Mouse (Mus musculus): ENCODE measurements around the gene Apoa5. TPM values are rescaled to one million over a fixed set of nuclear protein-coding genes. Genes with fewer than 3 reads are reported as not detected.

Gene Apoa5
- total RNA-seq (2021), result not detected

- intact Hi-C loops (cut with DNase I), result no loop called here
- no peak for DNase-seq (ENCODE audit: extremely low spot score in 1 of 2, low spot score in 2 of 2)
These were observed at the start of gene Apoa5 for GRCm38 (mm10) chr9:46268343-46268873. Apoa5 (plus strand) TSS chr9:46268633.

- peak in 1 of 2 experiments; percentile 63 for DNase-seq (ENCODE audit: extremely low spot score in 1 of 2, low spot score in 2 of 2)
- intact Hi-C loops (cut with DNase I), result no loop called here
These were observed 45.3 kb upstream of the Apoa5 start for GRCm38 (mm10) chr9:46223090-46223489.

GRCm38 (mm10) chr9:46224101-46224500 lies 44.3 kb upstream of the Apoa5 start:
- intact Hi-C loops (cut with DNase I), result no loop called here
- no peak for DNase-seq (ENCODE audit: extremely low spot score in 1 of 2, low spot score in 2 of 2)

DNA sequence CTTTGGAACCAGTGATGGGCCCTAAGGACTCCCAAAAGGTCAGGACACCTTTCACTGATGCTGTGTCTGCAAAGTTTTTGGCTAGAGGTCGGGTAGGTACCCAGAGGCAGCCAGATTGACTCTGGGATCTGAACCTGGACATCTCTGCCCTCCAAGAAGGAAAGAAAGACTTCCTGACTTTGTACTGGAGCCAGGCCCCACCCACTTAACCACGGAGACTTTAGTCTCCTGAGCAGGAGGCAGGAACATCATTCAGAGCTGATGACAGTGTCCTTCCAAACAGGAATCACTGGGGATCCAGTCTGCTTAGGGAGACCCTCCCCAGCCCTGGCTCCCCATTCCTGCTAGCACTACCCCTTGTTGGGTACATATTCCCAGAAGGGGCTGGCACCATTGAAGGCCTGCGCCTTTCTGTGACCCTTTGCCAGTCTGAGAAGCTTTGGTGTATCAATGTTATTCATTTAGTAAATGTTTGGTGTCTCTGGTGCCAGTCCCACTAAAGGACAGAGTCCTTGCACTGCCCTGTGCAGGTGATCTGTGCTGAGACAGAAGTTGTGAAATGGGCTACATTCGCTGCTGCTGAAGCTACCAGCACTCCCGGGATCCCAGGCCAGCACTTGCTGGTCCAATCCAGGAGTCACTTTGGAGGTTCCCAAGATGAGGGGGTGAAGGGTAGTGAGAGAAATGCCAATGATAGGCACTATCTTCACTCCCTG lies 43.3 kb upstream of the Apoa5 start:
- intact Hi-C loops (cut with DNase I), result no loop called here
- DNase-seq (ENCODE audit: extremely low spot score in 1 of 2, low spot score in 2 of 2), result no peak

DNA sequence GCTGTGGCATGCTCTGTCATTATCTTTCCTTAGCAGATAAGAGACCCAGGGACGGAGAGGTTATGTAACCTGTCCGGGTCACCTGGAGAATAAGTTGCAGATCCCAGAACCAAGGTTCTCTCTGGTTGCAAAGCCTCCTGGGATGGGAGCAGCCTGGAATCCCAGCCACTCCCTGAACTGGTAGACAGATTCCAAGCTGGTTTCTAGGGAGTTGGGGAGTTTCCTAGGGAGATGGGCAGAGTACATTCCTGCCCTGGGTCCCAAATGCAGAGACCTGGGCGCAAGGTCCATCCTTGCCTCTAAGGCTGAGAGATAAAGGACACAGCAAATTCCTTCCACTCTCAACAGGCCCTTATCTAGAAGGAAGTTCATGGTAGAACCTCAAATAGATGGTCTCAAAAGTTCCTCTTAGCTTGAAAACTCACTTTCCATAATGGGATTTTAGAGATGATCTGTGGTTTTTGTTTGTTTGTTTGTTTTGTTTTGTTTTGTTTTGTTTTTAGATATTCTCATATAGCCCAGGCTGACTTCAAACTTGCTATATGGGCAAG lies 41.3 kb upstream of the Apoa5 start:
- intact Hi-C loops (cut with DNase I), result no loop called here
- no peak for DNase-seq (ENCODE audit: extremely low spot score in 1 of 2, low spot score in 2 of 2)

DNA sequence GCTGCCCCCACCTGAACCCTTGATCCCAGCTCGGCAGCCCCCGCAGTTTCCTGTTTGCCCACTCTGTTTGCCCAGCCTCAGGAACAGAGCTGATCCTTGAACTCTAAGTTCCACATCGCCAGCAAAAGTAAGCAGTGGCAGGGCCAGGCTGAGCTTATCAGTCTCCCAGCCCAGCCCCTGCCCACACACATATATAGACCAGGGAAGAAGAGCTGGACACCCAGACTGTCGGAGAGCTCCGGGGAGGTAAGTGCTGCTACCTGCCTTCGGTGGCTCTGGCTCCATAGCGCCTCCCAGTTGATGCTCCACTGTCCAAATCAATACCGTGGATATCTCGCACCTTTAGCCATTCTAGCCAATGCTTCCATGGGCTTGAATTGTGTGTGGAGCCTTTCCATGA lies 39.9 kb upstream of the Apoa5 start, which contains the start of gene Apoa1:
Gene Apoa1, plus strand, starts transcription at position 90 of the 400 bp plus-strand sequence.
- intact Hi-C loops (cut with DNase I), result no loop called here
- DNase-seq (ENCODE audit: extremely low spot score in 1 of 2, low spot score in 2 of 2), result no peak

DNA sequence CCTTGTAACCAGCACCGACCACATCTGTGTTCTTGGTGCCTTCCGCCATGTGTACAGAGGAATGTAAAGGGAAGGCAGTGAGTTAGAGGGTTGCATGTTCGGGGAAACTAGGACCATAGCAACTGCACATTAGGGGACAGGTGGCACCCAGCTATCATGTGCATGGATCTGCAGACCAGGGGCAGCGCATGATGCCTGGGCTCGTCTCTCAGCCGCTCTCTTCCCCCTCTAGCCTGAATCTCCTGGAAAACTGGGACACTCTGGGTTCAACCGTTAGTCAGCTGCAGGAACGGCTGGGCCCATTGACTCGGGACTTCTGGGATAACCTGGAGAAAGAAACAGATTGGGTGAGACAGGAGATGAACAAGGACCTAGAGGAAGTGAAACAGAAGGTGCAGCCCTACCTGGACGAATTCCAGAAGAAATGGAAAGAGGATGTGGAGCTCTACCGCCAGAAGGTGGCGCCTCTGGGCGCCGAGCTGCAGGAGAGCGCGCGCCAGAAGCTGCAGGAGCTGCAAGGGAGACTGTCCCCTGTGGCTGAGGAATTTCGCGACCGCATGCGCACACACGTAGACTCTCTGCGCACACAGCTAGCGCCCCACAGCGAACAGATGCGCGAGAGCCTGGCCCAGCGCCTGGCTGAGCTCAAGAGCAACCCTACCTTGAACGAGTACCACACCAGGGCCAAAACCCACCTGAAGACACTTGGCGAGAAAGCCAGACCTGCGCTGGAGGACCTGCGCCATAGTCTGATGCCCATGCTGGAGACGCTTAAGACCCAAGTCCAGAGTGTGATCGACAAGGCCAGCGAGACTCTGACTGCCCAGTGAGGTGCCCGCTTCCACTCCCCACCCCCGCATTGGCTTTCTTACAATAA lies 38.6 kb upstream of the Apoa5 start:
- intact Hi-C loops (cut with DNase I), result no loop called here
- peak; percentile 89 to 92 for DNase-seq (ENCODE audit: extremely low spot score in 1 of 2, low spot score in 2 of 2)

DNA sequence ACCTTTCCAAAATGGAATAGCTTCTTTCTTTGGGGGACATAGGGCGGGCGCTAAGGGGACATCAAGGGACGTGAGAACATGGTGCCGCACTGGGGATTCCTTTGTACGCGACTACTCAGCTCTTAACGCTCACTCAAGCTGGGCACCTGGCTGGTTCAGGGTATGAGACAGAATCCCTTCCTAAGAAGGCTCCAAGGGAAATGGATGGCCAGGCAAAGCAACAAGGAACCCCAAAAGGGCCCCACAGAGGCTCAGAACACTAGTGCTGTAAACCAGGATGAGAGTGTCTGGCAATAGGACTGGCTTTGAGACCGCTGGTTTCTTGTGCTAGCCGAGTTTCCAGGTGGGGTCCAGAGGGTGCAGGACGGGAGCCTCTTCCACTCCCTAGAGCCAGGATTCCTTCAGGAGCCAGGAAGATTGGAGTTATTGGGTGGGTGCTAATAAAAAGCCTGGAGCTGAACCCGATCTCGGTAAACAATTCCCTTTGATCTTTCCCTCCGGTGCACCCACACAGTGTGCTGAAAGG lies 37.9 kb upstream of the Apoa5 start:
- intact Hi-C loops (cut with DNase I), result no loop called here

GRCm38 (mm10) chr9:46235196-46235595 lies 33.2 kb upstream of the Apoa5 start:
- no peak for DNase-seq (ENCODE audit: extremely low spot score in 1 of 2, low spot score in 2 of 2)
- intact Hi-C loops (cut with DNase I), result no loop called here

More for the DNA sequence above, 37.9 kb upstream of the Apoa5 start:
- DNase-seq (ENCODE audit: extremely low spot score in 1 of 2, low spot score in 2 of 2), result no peak

DNA sequence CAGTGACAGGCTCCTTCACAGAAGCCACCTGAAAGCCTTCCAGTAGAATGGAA lies 33.0 kb upstream of the Apoa5 start, which contains the start of gene Apoc3:
Gene Apoc3, minus strand, starts transcription at position 41 of the 53 bp plus-strand sequence.
- intact Hi-C loops (cut with DNase I), result no loop called here
- DNase-seq (ENCODE audit: extremely low spot score in 1 of 2, low spot score in 2 of 2), result no peak

DNA sequence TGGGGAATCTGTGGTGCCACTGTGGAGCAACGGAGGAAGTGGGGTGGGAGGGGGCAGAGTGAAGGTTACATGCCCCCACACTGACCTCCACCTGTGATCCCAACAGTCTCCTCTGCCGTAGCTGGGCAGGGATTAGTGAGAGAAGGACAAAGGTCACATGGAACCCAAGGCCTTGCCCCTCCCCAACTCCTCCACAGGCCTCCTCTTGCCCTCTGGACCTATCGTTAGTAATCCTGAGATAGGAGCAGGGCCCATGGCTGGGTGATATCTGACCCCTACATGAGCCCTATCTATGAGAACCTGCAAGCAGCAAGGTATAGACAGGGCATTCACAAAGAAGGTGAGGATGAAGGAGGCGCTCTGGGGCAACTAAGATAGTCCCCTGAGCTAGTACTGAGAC lies 32.8 kb upstream of the Apoa5 start:
- no peak for DNase-seq (ENCODE audit: extremely low spot score in 1 of 2, low spot score in 2 of 2)
- intact Hi-C loops (cut with DNase I), result no loop called here

DNA sequence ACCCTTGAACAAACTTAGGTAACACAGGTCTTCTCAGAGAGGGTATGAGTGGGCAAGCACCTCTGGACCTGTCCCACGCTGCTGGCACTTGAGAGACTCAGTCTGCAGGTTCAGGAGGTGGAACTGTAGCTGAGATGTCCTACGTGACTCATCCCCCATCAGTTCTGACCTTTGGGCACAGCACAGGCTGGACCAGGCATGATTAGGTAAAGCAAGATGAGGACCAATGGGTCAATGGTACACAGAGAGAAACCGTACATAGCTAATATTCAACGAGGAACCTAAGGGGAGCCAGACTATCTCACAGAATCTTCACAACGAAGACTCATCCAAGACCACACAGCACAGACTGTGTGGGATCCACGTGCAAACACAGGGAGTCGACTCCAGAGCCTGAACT lies 29.6 kb upstream of the Apoa5 start:
- DNase-seq (ENCODE audit: extremely low spot score in 1 of 2, low spot score in 2 of 2), result no peak
- intact Hi-C loops (cut with DNase I), result no loop called here

DNA sequence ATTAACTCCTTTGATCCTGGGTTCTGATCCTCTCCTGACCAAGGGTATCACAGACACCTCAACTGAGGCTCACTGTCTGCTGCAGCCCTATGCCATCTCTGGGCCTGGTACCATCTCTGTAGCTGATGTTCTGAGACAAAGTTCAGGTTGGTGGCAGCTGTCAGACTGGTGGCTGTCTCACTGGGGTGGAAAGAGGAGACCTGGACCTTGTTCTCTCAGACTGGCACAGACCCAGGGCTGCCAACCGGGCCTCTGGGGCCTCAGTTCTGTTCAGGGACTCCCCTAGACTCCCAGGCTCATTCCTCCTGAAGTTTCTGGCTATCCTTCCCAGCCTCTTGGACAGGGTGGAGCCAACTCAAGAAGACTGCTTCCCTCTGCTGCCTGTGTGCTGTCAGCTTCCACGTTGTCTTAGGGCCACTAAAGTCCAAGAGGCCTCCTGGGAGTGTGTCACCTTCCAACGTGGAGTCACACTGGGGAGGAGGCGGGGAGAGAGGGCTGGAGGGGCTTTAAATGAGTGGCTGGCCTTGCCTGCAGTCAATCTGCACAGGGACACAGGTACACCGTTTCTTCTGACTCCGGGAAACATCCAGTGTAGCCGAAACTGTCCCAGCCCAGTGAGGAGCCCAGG lies 27.8 kb upstream of the Apoa5 start, which contains the start of gene Apoa4:
Gene Apoa4, plus strand, starts transcription at position 171 of the 628 bp plus-strand sequence.
- DNase-seq (ENCODE audit: extremely low spot score in 1 of 2, low spot score in 2 of 2), result no peak
- intact Hi-C loops (cut with DNase I), result no loop called here

DNA sequence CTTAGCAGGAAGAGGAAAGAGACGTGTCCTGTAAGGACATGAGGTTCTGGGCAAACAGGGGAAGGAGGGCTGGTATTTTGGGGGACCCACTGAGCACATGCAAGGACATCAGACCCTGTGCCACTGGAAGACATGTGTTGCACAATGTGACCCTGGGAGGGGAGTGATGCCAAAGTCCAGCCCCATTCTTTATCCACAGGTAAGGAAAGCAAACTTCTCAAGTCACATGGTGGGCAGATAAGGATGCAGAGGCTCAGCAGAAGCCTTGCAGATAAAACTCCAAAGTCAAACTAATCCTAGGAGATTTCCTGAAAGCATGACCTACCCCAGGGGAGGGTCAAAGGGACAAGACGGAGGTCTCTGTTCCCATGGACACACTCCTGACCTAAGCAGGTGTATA lies 26.6 kb upstream of the Apoa5 start:
- no peak for DNase-seq (ENCODE audit: extremely low spot score in 1 of 2, low spot score in 2 of 2)
- intact Hi-C loops (cut with DNase I), result no loop called here

DNA sequence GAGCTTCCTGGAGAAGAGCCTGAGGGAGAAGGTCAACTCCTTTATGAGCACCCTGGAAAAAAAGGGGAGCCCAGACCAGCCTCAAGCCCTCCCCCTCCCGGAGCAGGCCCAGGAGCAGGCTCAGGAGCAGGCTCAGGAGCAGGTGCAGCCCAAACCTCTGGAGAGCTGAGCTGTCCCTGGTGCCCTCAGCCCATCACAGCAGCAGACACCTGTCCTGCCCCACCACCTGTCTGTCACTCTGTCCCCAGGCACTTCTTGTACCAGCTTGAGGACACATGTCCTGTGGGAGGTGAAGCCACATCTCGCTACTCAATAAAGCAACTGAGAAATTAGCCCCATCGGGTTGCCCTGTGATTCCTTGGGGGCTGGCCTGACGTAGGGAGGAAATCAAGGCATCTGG lies 25.3 kb upstream of the Apoa5 start:
- intact Hi-C loops (cut with DNase I), result no loop called here
- no peak for DNase-seq (ENCODE audit: extremely low spot score in 1 of 2, low spot score in 2 of 2)

DNA sequence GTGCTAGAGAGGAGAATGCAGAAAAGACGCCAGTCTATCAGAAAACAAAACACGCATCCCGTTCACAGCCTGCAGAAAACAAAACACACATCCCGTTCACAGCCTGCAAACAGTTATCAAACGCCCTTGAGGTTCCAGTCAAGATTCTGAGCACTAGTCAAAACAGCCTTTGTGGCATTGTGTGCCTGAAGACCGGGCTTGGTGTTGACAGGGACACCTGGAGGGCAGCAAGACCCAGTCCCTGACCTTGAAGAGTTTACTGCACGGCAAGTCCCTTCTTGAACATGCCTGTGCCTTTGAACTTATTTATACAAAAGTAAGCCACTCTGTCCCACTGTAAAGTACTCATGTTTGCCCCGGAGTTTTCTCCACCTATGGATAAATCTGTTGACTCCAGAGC lies 24.8 kb upstream of the Apoa5 start:
- intact Hi-C loops (cut with DNase I), result no loop called here
- no peak for DNase-seq (ENCODE audit: extremely low spot score in 1 of 2, low spot score in 2 of 2)

- intact Hi-C loops (cut with DNase I), result loop anchor here (5.0 kb wide), 1 partner anchor 245 kb away; no protein-coding TSS in a partner anchor
- DNase-seq (ENCODE audit: extremely low spot score in 1 of 2, low spot score in 2 of 2), result peak; percentile 68 to 69
These were observed 21.6 kb upstream of the Apoa5 start for GRCm38 (mm10) chr9:46246752-46247324.

GRCm38 (mm10) chr9:46256177-46256576 lies 12.3 kb upstream of the Apoa5 start:
- intact Hi-C loops (cut with DNase I), result no loop called here
- no peak for DNase-seq (ENCODE audit: extremely low spot score in 1 of 2, low spot score in 2 of 2)
